Mouse (Mus musculus) C2C12 (cell line): ENCODE measurements around the gene Thrsp. TPM values are rescaled to one million over a fixed set of nuclear protein-coding genes. Genes with fewer than 3 reads are reported as not detected.
"Not testable (repeated sequence)": the region's sequence is repeated elsewhere in the genome, so short reads cannot be mapped to it uniquely, and the experiment has no call there.

Experiments used
- H3K27me3 ChIP-seq: one replicate; pipeline ENCODE4 v1.6.1; 2011; ENCODE audit not compliant: control insufficient read depth, insufficient read depth, insufficient read length
- H3K36me3 ChIP-seq: one replicate; pipeline ENCODE4 v1.6.1; 2011; ENCODE audit not compliant: control insufficient read depth, insufficient read depth
- H3K4me3 ChIP-seq: one replicate; pipeline ENCODE4 v1.5.1; 2011; ENCODE audit warnings: mild to moderate bottlenecking, control low read depth; ENCODE audit not compliant: poor library complexity, insufficient read depth, severe bottlenecking
- H3K79me2 ChIP-seq: one replicate; pipeline ENCODE4 v1.6.1; 2011; ENCODE audit not compliant: control insufficient read depth, insufficient read depth
- H3K79me3 ChIP-seq: one replicate; pipeline ENCODE4 v1.6.1; 2011; ENCODE audit warnings: low read depth, control low read depth
- H3ac ChIP-seq: one replicate; pipeline ENCODE3; 2011; ENCODE audit warnings: low read depth; ENCODE audit not compliant: control insufficient read depth, insufficient read length
- CEBPB ChIP-seq: IDR thresholded peaks from one replicate; pipeline ENCODE4 v1.6.1; 2011; ENCODE audit warnings: low read depth, mild to moderate bottlenecking, control low read depth, moderate library complexity
- CTCF ChIP-seq: IDR thresholded peaks from one replicate; pipeline ENCODE4 v1.5.1; 2011; ENCODE audit not compliant: control insufficient read depth, insufficient read depth, insufficient read length
- FOSL1 ChIP-seq: IDR thresholded peaks from one replicate; pipeline ENCODE4 v1.8.0; 2011; ENCODE audit warnings: mild to moderate bottlenecking, low read length; ENCODE audit not compliant: poor library complexity, insufficient read depth, severe bottlenecking
- MAX ChIP-seq: IDR thresholded peaks from one replicate; pipeline ENCODE4 v1.6.1; 2011; ENCODE audit warnings: mild to moderate bottlenecking, control low read depth
- MYOD1 ChIP-seq: IDR thresholded peaks from one replicate; pipeline ENCODE4 v1.6.1; 2011; ENCODE audit warnings: low read depth; ENCODE audit not compliant: control insufficient read depth, insufficient read length
- MYOG ChIP-seq: IDR thresholded peaks from one replicate; pipeline ENCODE4 v1.6.1; 2011; ENCODE audit not compliant: control insufficient read depth, insufficient read length; ENCODE audit errors: extremely low read depth
- USF1 ChIP-seq: IDR thresholded peaks from one replicate; pipeline ENCODE4 v1.6.1; 2011; ENCODE audit warnings: low read depth, mild to moderate bottlenecking, control low read depth, moderate library complexity
- polyA plus RNA-seq: library from polyadenylated mRNA; unstranded; fragments of >200 nt; fragmentation: generic; extraction: Trizol; gene quantifications from one replicate; pipeline ENCODE4 v1.2.1, GENCODE M21; 2012; ENCODE audit warnings: missing spikeins

Thrsp gene
- polyA plus RNA-seq, 1 experiment = not detected

DNA sequence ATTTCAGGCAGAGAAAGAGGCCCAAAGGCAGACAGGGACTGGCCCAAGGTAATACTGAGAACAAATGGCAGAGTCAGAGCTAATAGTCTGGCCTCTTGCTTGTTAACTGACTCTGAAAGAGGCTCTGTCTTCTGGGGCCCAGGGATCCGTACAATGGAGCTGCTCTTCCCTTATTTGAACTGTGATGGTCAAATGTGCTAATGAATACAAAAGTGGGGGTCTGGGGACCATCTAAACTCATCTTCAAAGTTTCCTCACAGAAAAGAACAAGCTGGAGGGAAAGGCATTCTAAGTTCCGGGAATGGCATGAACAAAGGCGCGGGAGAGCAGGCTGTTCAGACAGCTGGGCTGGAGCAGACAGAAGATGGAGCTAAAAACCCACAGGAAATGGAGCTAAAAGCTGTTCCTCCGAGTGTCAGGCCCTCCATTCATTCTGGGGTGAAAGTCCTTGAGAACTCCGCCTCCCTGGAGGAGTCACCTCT is 29.6 kb upstream of the Thrsp start:
- no peak overlapping the region for H3K4me3 ChIP-seq
- H3K79me2 ChIP-seq = no peaks in the 10 kb centered on the region
- no peaks in the 10 kb centered on the region for H3K36me3 ChIP-seq
- no peaks in the 10 kb centered on the region for H3K27me3 ChIP-seq
- H3ac ChIP-seq = no peak overlapping the region
- no peaks in the 10 kb centered on the region for H3K79me3 ChIP-seq
- TF ChIP-seq FOSL1 (no peak), USF1 (no peak), MYOG (no peak), MAX (no peak), MYOD1 (no peak), CTCF (no peak), CEBPB (no peak)

DNA sequence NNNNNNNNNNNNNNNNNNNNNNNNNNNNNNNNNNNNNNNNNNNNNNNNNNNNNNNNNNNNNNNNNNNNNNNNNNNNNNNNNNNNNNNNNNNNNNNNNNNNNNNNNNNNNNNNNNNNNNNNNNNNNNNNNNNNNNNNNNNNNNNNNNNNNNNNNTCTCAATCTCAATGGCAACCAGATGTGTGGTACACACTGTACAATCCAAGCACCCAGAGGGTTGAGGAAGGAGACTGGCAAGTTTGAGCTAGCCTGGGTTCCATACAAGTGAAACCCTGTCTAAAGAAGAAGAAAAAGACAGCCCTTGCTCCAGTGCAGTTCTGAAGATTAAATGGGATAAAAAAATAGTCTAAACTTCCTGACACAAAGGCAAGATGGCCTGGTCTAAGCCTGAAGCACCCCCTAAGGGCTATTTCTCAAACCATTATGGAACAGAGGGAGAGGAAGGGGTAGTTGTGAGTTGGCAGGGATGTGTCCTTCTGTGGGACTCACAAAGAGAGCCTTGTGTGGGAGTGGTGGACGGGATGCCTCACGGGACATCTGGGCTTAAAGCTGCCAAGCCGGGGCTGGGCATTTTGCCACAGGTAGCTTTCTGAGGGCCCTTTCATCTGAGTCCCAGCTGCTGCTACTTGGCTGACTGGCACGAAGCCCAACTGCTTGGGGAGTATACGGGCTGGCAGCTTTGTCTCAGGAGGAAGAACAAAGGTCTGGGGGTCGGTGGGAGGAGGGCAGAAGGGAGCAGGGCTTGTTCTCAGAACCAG is 28.8 kb upstream of the Thrsp start:
- TF ChIP-seq CEBPB = no peak
- no peak for TF ChIP-seq CTCF
- no peak for TF ChIP-seq MYOD1
- no peaks in the 10 kb centered on the region for H3K79me2 ChIP-seq
- no peaks in the 10 kb centered on the region for H3K36me3 ChIP-seq
- no peak overlapping the region for H3ac ChIP-seq
- H3K79me3 ChIP-seq = no peaks in the 10 kb centered on the region
- H3K4me3 ChIP-seq = no peak overlapping the region
- H3K27me3 ChIP-seq = no peaks in the 10 kb centered on the region

DNA sequence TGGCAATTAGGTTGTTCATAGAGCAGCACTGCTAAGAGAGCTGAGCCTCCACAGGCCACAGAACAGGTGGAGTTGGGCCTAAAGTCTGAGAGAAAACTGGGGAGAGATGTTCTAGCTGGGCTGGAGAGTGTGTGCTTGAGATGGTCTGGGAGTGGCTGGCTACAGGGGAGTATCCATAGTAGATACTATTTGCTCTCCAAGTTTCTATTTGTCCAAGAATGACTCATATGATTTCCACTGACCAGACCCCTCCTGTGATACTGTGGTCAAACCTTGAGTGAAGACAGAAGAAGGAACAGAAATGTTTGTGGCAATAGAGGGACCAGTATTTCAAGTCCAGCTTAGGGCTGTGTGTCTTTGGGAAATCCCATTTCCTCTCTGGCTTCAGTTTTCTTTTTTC is 21.5 kb upstream of the Thrsp start:
- Histone ChIP-seq H3K79me2 (no peaks in the 10 kb centered on the region), H3ac (no peak overlapping the region), H3K27me3 (no peaks in the 10 kb centered on the region), H3K79me3 (no peaks in the 10 kb centered on the region), H3K4me3 (no peak overlapping the region), H3K36me3 (no peaks in the 10 kb centered on the region)
- no peak for TF ChIP-seq MYOD1
- TF ChIP-seq CEBPB = no peak
- TF ChIP-seq MAX = no peak
- no peak for TF ChIP-seq FOSL1
- TF ChIP-seq USF1 = no peak
- TF ChIP-seq CTCF = no peak
- no peak for TF ChIP-seq MYOG

DNA sequence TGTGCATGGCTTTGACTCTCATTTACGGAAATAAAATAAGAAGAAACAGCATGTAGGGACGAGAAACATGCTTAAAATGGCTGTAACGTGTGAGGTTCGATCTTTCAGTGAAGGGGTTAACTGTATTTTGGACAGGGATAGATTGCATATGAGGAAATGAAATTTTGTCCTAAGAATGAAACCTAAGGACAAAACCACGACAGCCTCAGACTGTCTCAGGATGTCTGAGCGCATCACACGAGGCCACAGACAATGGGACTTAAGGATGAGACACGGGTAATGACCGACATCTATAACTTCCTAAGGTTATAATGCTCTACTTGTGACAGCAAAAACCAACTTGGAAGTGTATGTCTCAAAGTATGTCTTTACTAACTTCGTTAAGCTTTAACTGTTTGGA is 17.0 kb upstream of the Thrsp start:
- Histone ChIP-seq H3K27me3 (no peaks in the 10 kb centered on the region), H3K79me3 (no peaks in the 10 kb centered on the region)
- TF ChIP-seq CTCF = no peak
- TF ChIP-seq CEBPB = no peak
- no peak for TF ChIP-seq MAX

DNA sequence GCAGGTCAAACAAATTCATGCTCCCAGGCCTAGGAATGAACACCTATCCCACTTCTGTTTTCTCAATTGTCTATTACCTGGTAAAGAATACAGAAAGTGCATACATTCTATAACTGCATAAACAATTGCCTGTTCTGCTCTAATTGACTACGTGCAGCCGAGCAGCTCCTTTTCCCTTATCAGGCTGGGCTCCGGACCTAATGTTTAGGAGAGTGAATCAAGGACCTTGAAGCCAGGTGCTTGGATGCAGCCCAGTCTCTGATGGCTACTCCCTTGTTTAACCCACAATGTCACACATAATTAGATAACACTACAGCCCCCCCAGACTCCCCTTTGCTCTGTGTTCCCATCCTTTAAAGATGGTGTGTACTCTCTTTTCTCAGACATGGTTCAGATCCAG is 16.0 kb upstream of the Thrsp start:
- not testable (repeated sequence) for H3K79me2 ChIP-seq, H3K27me3 ChIP-seq

More for the DNA sequence above, 17.0 kb upstream of the Thrsp start:
- Histone ChIP-seq H3K4me3 (no peak overlapping the region), H3K79me2 (no peaks in the 10 kb centered on the region), H3ac (no peak overlapping the region), H3K36me3 (no peaks in the 10 kb centered on the region)

DNA sequence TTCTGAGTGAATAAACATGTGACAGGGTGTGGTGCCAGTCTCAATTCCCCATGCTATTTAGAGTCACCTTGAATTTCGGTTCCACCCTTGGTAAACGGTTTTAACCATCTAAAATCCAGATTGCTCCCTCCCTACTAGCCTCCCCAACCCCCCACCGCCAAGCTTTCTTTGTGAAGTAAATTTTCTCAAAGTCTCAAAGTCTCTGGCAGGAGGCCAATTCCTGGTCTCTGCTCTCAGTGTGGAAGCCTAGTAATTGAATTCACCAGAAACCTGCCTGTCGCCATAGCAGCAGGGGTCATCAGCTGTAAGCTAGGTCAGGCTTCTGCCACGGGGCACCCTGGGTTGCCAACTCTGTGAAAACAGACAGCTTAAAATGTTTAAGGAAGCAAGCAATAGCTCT is 12.2 kb upstream of the Thrsp start:
- H3K79me2 ChIP-seq = no peaks in the 10 kb centered on the region
- no peak overlapping the region for H3K4me3 ChIP-seq
- no peaks in the 10 kb centered on the region for H3K27me3 ChIP-seq
- no peak overlapping the region for H3ac ChIP-seq
- H3K36me3 ChIP-seq = no peaks in the 10 kb centered on the region
- no peaks in the 10 kb centered on the region for H3K79me3 ChIP-seq
- TF ChIP-seq CTCF (no peak), MAX (no peak), USF1 (no peak), FOSL1 (no peak), CEBPB (no peak), MYOG (no peak), MYOD1 (no peak)

More for the DNA sequence above, 16.0 kb upstream of the Thrsp start:
- H3K4me3 ChIP-seq, H3ac ChIP-seq, H3K79me3 ChIP-seq, H3K36me3 ChIP-seq: not testable (repeated sequence)
